Mouse (Mus musculus) small intestine, adult 2 months (tissue): Measurements from ENCODE around the gene Actb. TPM values are rescaled to one million over a fixed set of nuclear protein-coding genes. Genes with fewer than 3 reads are reported as not detected.

Source experiments
- H3K27ac ChIP-seq: fragments of 200-500 bp; 2 replicates; pipeline ENCODE4 v1.5.1; 2012; ENCODE audit warnings: low read depth, low read length, control low read depth, inconsistent platforms; ENCODE audit not compliant: insufficient read depth
- H3K27me3 ChIP-seq: fragments of 200-500 bp; 2 replicates; pipeline ENCODE4 v1.6.1; 2012; ENCODE audit warnings: mild to moderate bottlenecking, moderate library complexity, low read length, inconsistent platforms; ENCODE audit not compliant: control insufficient read depth, insufficient read depth
- H3K36me3 ChIP-seq: fragments of 200-500 bp; 2 replicates; pipeline ENCODE4 v1.6.1; 2012; ENCODE audit warnings: mild to moderate bottlenecking, low read length, control low read depth, inconsistent platforms; ENCODE audit not compliant: control insufficient read depth, insufficient read depth
- H3K4me1 ChIP-seq: fragments of 200-500 bp; 2 replicates; pipeline ENCODE4 v1.6.1; 2012; ENCODE audit warnings: low read length, inconsistent platforms, mixed read lengths; ENCODE audit not compliant: control insufficient read depth, insufficient read depth, insufficient read length
- H3K4me3 ChIP-seq: fragments of 200-500 bp; 2 replicates; pipeline ENCODE4 v1.5.1; 2012; ENCODE audit warnings: low read depth, mild to moderate bottlenecking, control low read depth, inconsistent platforms, low read length, moderate library complexity
- CTCF ChIP-seq: fragments of 200-500 bp; IDR thresholded peaks from 2 replicates; pipeline ENCODE4 v1.5.1; 2012; ENCODE audit warnings: low read depth, mild to moderate bottlenecking, control low read depth, inconsistent platforms, low read length, moderate library complexity, mixed read lengths; ENCODE audit not compliant: insufficient replicate concordance, insufficient read length; ENCODE audit errors: extremely low read depth
- POLR2A ChIP-seq: fragments of 200-500 bp; IDR thresholded peaks from 2 replicates; pipeline ENCODE4 v1.6.1; 2012; ENCODE audit warnings: low read depth, mild to moderate bottlenecking, control low read depth, inconsistent platforms, low read length, moderate library complexity
- whole genome bisulfite sequencing: fragments of 180-500 bp; shearing (Covaris S2); methylation state at CpG from one replicate; pipeline ENCODE4 v1.1.7; 2018; 5-methylcytosine and 5-hydroxymethylcytosine counted together
- polyA plus RNA-seq: library from polyadenylated mRNA; depleted of rRNA; stranded (reverse); fragments of >200 nt; gene quantifications from 2 replicates; pipeline ENCODE4 v1.2.3, GENCODE M21; 2012

Gene Actb
- polyA plus RNA-seq, 1 experiment: 11,894 TPM

DNA sequence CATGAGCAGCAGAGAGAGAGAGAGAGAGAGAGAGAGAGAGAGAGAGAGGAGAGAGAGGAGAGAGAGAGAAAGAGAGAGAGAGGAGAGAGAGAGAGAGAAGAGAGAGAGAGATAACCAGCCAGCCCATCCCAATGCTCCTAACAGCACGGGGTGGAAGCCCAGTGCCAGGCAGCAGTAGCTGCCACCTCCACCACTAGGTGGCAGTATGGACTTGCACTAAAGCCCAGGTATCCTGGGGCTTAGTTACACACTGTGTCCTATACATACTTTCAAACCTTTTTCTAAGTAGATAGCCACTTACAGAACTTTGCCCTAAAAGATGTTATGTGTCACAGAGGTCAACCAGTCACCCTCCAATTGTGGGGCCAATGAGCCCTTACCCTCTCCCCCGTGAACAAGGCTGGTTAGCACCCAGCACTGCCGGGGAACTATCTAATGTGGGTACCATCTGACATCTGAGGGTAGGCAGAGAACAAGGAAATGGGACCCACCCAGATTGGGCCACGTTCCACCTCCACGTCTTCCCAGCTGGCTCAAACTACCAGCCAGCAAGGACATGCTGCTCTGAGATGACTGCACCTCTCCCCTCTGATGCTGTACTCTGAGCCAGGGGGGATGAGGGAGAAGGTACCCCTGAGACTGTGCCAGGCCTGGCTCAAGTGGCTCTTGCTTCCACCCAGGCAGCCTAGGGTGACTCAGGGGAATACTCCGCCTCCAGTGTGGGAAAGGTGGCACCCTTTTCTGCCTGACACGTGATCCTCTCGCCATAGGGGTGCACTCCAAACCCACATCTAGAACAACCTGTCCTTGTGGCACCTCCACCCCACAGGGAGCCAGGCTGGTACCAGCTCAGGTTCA is 27.0 kb downstream of the Actb start:
- Histone ChIP-seq H3K36me3 (peaks cover 19% of the 10 kb centered on the region), H3K27ac (no peak overlapping the region), H3K4me1 (peaks cover 5% of the 10 kb centered on the region), H3K27me3 (no peaks in the 10 kb centered on the region), H3K4me3 (no peak overlapping the region)
- TF ChIP-seq POLR2A (no peak), CTCF (peak; percentile 83; the same call in 1 of the 2 replicates)
- 60% methylated on average over 8 of the region's 8 CpGs for WGBS

GRCm38 (mm10) chr5:142878570-142878969 is 28.0 kb downstream of the Actb start:
- whole genome bisulfite sequencing: 84% methylated on average over 15 of the region's 15 CpGs
- H3K4me1 ChIP-seq: peaks cover 5% of the 10 kb centered on the region
- no peaks in the 10 kb centered on the region for H3K27me3 ChIP-seq
- no peak overlapping the region for H3K4me3 ChIP-seq
- H3K27ac ChIP-seq: no peak overlapping the region
- peaks cover 19% of the 10 kb centered on the region for H3K36me3 ChIP-seq
- TF ChIP-seq POLR2A: no peak
- no peak for TF ChIP-seq CTCF

DNA sequence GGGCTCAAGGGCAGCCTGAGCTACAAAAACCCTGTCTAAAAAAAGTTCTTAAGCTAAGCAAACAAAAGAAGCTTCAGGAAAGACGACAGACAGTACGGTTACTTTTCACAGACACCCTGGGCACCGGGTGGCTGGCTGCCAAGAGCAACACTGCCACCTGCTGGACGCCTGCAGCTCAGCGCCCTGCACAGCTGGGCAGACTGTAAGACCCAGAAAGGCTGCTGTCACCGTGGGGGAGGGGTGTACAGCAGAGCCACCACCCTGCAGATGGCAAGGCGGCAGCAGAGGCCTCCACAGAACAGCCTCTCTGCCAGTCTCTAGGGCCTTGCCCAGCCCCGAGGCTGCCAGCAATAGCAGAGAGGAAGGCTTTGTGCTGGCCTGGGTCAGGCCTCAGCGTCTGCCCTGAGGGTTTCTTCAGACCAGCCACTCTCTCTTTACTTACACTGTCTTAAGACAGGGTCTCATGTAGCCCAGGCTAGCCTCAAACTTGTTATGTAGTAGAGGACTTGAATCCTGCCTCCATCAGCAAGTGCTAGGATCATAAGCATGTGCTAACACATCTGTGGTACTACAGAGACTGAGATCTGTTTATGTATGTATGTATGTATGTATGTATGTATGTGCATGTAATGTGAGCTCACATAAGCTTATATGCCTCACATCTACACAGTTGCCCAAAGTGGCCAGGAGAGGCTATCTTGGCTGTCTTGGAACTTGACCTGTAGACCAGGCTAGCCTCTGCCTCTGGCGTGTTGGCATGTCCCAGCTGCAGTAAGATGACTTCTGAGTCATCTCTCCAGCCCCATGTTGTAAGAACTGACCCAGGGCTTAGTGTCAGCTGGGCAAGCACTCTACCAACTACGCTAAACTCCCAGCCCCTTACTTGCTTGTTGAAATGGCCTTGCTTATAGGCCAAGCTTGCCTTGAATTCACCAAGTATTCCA is 28.9 kb downstream of the Actb start:
- H3K27me3 ChIP-seq: no peaks in the 10 kb centered on the region
- no peak overlapping the region for H3K27ac ChIP-seq
- peaks cover 5% of the 10 kb centered on the region for H3K4me1 ChIP-seq
- H3K36me3 ChIP-seq: peaks cover 19% of the 10 kb centered on the region
- 28% methylated on average over 11 of the region's 11 CpGs for WGBS
- no peak overlapping the region for H3K4me3 ChIP-seq
- TF ChIP-seq CTCF (peak; percentile 94), POLR2A (no peak)

- peaks cover 25% of the 10 kb centered on the region for H3K36me3 ChIP-seq
- H3K4me3 ChIP-seq: no peak overlapping the region
- 89% methylated on average over 5 of the region's 5 CpGs for WGBS
- H3K27ac ChIP-seq: no peak overlapping the region
- TF ChIP-seq POLR2A: no peak
- TF ChIP-seq CTCF: no peak
- no peaks in the 10 kb centered on the region for H3K27me3 ChIP-seq
- peaks cover 5% of the 10 kb centered on the region for H3K4me1 ChIP-seq
Observed at GRCm38 (mm10) chr5:142876896-142877295, 29.7 kb downstream of the Actb start.

DNA sequence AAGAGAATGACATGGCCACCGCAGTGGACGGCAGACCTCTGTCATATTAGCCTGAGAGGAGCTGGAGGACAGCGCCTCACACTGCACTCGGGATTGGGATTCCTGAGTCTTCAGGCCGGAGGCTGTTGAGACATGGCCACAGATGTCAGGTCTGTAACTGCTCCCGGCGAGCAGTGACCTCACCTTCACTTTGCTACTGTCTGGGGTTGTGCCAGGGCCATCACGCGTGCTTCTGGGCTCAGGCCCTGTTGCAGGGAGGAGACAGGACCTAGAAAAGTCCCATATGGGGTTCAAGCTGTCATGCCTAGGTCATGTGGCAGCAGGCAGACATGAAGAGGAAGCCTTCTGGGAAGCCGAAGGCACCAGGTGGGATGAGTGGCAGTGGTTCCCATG is 31.0 kb downstream of the Actb start:
- no peak for TF ChIP-seq POLR2A
- no peak for TF ChIP-seq CTCF
- no peak overlapping the region for H3K27ac ChIP-seq
- H3K4me3 ChIP-seq: no peak overlapping the region
- H3K4me1 ChIP-seq: peaks cover 5% of the 10 kb centered on the region
- WGBS: 93% methylated on average over 10 of the region's 10 CpGs
- H3K27me3 ChIP-seq: no peaks in the 10 kb centered on the region
- peaks cover 27% of the 10 kb centered on the region for H3K36me3 ChIP-seq

DNA sequence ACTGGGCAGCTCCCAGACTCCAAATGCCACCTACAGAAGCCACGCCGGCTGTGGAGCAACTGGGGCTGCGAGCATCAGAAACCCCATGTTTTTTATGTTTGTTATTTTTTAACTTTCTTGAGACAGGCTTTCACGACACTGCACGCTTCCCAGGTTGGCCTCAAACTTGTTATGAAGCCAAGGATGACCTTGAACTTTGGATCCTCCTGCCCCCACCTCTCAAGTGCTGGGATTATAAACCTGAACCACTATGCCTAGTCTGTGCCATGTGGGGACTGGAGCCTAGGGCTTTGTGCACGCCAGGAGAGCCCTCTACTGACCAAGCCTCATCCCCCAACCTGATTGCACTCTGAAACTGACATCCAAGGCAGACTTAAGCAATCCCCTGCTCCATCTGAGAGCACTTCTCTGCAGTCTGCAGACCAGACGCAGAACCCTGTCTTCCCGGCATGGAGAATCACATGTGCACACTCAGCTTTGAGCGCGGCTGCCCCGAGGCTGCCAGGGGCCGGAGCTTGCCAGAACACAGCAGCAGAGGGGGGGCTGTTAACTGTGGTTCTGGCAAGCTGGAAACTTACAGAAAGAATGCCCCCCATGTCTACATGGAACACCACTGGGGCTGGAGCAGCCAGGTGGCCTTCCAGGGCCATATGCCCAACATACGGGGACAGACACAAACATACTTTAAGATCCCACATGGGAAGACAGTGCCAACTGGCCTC is 31.6 kb downstream of the Actb start:
- 94% methylated on average over 13 of the region's 13 CpGs for WGBS

GRCm38 (mm10) chr5:142873718-142874117 is 32.8 kb downstream of the Actb start:
- no peak for TF ChIP-seq POLR2A
- TF ChIP-seq CTCF: no peak
- 94% methylated on average over 7 of the region's 7 CpGs for WGBS
- H3K4me1 ChIP-seq: peaks cover 1% of the 10 kb centered on the region; the same call in 1 of the 2 replicates
- no peaks in the 10 kb centered on the region for H3K27me3 ChIP-seq
- H3K27ac ChIP-seq: no peak overlapping the region
- H3K36me3 ChIP-seq: peaks cover 31% of the 10 kb centered on the region
- H3K4me3 ChIP-seq: no peak overlapping the region

More for the DNA sequence above, 31.6 kb downstream of the Actb start:
- peaks cover 5% of the 10 kb centered on the region for H3K4me1 ChIP-seq
- peaks cover 28% of the 10 kb centered on the region for H3K36me3 ChIP-seq
- H3K4me3 ChIP-seq: no peak overlapping the region
- no peak overlapping the region for H3K27ac ChIP-seq
- TF ChIP-seq POLR2A (no peak), CTCF (no peak)
- H3K27me3 ChIP-seq: no peaks in the 10 kb centered on the region
